Mouse (Mus musculus): ENCODE measurements around the gene Tmbim4. TPM values are rescaled to one million over a fixed set of nuclear protein-coding genes. Genes with fewer than 3 reads are reported as not detected.

The Tmbim4 gene
- 52.1 and 67.8 TPM in 2 replicates for polyA plus RNA-seq (2012)

GRCm38 (mm10) chr10:120201131-120201921 lies at the start of gene Tmbim4:
TSS of gene Tmbim4 (plus strand) at chr10:120201590.
- no peak for TF ChIP-seq GATA1 (IDR thresholded peaks at IDR 0.05; ENCODE audit: low read length)

- no peak for TF ChIP-seq GATA1 (IDR thresholded peaks at IDR 0.05; ENCODE audit: low read length)
These were observed 49.7 kb upstream of the Tmbim4 start for GRCm38 (mm10) chr10:120151672-120152071.

- no peak for TF ChIP-seq GATA1 (IDR thresholded peaks at IDR 0.05; ENCODE audit: low read length)
These were observed 47.5 kb upstream of the Tmbim4 start for GRCm38 (mm10) chr10:120153911-120154310.

- no peak for TF ChIP-seq GATA1 (IDR thresholded peaks at IDR 0.05; ENCODE audit: low read length)
These were observed 40.9 kb upstream of the Tmbim4 start for GRCm38 (mm10) chr10:120160533-120160932.

- TF ChIP-seq GATA1 (IDR thresholded peaks at IDR 0.05; ENCODE audit: low read length) = no peak
These were observed 38.5 kb upstream of the Tmbim4 start for GRCm38 (mm10) chr10:120162840-120163239.

- no peak for TF ChIP-seq GATA1 (IDR thresholded peaks at IDR 0.05; ENCODE audit: low read length)
These were observed 37.9 kb upstream of the Tmbim4 start for GRCm38 (mm10) chr10:120163490-120163889.

GRCm38 (mm10) chr10:120164931-120165792 lies 36.2 kb upstream of the Tmbim4 start:
- no peak for TF ChIP-seq GATA1 (IDR thresholded peaks at IDR 0.05; ENCODE audit: low read length)

- TF ChIP-seq GATA1 (IDR thresholded peaks at IDR 0.05; ENCODE audit: low read length) = no peak
These were observed 35.4 kb upstream of the Tmbim4 start for GRCm38 (mm10) chr10:120165793-120166503.

GRCm38 (mm10) chr10:120168070-120168469 lies 33.3 kb upstream of the Tmbim4 start:
- TF ChIP-seq GATA1 (IDR thresholded peaks at IDR 0.05; ENCODE audit: low read length) = peak; percentile 90

- TF ChIP-seq GATA1 (IDR thresholded peaks at IDR 0.05; ENCODE audit: low read length) = no peak
These were observed 32.3 kb upstream of the Tmbim4 start for GRCm38 (mm10) chr10:120169064-120169463.

GRCm38 (mm10) chr10:120169841-120170240 lies 31.5 kb upstream of the Tmbim4 start:
- no peak for TF ChIP-seq GATA1 (IDR thresholded peaks at IDR 0.05; ENCODE audit: low read length)

GRCm38 (mm10) chr10:120170277-120170676 lies 31.1 kb upstream of the Tmbim4 start:
- no peak for TF ChIP-seq GATA1 (IDR thresholded peaks at IDR 0.05; ENCODE audit: low read length)

- TF ChIP-seq GATA1 (IDR thresholded peaks at IDR 0.05; ENCODE audit: low read length) = no peak
These were observed 30.1 kb upstream of the Tmbim4 start for GRCm38 (mm10) chr10:120171340-120171739.

GRCm38 (mm10) chr10:120174192-120174705 lies 27.1 kb upstream of the Tmbim4 start:
- TF ChIP-seq GATA1 (IDR thresholded peaks at IDR 0.05; ENCODE audit: low read length) = no peak

- peak; percentile 61 for TF ChIP-seq GATA1 (IDR thresholded peaks at IDR 0.05; ENCODE audit: low read length)
These were observed 18.5 kb upstream of the Tmbim4 start for GRCm38 (mm10) chr10:120182887-120183286.

Data from G1E-ER4 (cell line).